Mouse (Mus musculus) fat pad, adult 2 months (tissue): Measurements from ENCODE around the gene Slc25a34.

Experiments
- DNase-seq: peaks from one replicate; pipeline ENCODE4 v3.0.0-alpha.2; 2011; ENCODE audit warnings: low read depth, low spot score; ENCODE audit errors: extremely low read depth

Slc25a34 gene

DNA sequence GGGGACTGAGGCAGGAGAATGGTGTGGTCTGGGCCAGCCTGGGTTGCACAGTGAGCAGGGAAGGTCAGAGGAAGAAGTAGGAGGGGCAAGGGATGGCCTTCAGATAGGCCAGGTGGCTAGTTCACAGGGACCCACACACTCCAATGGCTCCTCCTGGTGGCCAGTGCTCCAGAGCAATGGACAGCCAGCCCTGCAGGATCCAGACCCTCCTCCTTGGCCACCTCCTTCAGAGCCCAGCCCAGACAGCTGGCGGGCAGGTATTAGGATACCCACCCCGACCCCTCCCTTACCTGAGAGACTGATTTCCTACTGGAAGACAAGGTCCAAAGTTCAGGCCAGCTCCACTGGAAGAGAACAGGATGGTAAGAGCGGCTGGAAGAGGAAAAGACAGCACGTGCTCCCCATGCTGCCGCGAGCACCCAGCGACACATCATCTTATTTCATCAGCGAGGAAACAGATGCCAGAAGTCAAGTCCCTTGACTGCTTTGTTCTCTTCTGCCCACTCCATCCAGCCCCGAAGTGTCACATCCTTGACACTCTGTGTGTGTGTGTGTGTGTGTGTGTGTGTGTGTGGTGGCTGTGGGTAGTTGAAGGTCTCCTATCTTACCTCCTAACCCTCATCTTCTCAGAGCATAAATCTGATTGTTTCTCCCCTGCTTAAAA lies 27.9 kb downstream of the Slc25a34 start:
- no peak for DNase-seq

DNA sequence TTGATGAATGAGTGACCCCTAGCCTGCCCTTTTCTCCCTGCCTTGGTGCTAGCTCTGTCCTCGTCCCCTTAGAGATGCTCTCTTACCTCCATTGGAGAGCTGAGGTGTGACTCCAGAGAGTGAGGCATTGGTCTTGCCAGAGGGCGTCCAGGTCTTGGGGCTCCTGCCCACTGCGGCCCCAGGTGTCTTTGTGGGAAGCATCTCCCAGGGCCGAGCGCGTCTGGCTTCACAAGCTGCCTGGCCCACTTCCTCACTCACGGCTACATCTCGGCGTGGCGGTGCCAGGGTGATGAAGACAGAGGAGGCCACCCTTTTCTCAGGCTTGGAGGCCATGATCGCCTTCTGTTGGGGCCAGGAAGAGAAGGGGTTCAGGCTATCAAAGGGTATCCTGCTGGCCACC lies 28.5 kb downstream of the Slc25a34 start:
- DNase-seq: no peak

DNA sequence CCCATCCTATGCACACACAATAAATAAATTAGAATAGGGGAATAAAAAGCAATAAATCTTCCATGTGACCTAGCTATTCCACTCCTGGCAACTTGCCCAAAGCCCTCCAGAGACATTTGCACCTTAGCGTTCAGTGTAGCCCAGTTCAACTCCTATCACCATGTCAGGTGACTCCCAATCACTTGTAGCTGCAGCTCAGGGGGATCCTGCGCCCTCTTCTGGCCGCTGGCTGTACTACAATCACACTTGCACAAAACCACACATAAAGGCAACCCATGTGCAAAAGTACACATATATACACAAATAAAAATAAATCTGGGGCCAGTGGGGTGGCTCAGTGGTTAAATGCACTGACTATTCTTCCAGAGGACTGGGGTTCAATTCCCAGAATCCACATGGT lies 32.1 kb downstream of the Slc25a34 start:
- DNase-seq: no peak

DNA sequence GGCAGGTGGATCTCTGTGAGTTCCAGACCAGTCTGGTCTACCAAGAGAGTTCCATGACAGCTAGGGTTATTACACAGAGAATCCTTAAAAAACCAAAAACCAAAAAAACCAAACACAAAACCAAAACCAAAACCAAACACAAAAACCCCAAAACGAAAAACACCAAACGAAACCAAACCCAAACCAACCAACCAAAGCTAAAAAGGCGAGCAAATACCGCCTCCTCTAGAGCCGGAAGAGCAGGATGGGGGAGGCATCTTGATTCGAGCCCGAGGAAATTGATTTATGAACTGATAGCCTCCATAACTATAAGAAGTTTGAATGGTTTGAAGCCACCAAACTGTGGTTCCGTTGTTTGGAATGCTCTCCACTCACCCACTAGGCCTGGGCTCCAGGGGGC lies 39.7 kb downstream of the Slc25a34 start:
- no peak for DNase-seq

DNA sequence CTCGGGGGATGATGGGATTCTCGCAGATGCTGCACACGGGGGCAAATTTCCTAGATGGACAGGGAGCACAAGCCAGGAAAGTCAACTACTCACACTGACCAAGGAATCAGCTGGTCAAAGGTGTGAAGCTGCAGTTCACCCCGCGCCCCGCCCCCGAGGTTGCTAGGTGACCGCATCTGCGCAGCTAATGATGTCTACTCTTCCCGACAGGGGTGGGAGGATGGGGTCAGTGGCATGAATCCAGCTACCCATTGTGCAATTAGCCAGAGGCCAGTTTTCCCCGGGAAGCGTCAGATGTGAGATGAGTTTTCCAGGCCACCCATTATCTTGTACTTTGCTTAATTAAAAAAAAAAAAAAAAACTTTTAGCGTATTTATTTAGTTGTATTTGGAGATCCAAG lies 42.6 kb downstream of the Slc25a34 start:
- no peak for DNase-seq

DNA sequence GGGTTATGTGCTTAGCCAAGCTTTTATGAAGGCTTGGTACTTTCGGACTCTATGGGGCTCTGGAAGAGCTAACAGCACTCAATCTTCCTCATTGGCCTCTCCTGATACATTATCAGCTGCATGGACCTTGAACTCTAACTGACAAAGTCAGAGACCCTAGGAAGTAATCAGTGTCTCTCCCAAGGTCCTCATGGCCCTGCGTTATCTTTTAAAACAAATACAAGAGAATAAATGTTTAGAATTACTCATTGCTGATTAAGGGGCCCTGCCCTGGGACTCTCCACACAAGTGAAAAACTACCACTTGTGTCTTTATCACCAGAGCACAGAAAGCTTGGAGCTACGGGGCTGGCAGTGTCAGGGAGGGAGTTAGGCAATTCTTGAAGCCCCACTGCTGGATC lies 44.8 kb downstream of the Slc25a34 start:
- DNase-seq: no peak

DNA sequence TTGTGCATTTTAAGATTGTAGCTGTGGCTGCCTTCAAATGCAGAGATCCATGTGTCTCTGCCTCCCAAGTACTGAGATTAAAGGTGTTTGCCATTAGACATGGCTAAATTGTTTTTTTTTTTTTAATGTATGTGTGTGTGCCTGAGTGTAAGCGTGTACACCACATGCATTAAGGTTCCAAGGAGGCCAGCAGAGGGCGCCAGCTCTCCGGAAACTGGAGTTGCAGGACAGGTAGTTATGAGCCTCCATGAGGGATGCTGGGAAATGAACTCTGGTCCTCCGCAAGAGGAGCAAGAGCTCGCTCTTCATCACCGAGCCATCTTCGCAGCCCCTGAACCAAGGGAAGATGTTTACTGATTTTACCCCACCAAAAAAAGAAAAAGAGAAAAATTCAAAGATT lies 46.7 kb downstream of the Slc25a34 start:
- no peak for DNase-seq

DNA sequence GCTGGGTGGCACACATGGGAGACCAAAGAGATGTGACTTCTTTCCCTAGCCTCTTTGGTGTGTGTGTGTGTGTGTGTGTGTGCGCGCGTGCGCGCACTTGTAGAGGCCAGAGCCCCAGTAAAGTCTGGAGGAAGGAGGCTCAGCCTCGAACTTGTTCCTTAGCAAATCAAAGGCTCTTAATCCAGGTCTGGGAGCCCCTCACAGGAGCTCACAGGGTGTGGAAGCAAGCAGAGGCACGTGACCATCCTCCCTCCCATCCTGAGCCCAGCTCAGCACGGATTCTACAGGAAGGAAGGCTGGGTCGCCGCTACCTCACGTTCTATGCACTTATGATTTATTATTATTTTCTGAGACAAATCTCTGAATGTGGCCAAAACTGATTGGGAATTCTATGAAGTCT lies 47.2 kb downstream of the Slc25a34 start:
- no peak for DNase-seq

DNA sequence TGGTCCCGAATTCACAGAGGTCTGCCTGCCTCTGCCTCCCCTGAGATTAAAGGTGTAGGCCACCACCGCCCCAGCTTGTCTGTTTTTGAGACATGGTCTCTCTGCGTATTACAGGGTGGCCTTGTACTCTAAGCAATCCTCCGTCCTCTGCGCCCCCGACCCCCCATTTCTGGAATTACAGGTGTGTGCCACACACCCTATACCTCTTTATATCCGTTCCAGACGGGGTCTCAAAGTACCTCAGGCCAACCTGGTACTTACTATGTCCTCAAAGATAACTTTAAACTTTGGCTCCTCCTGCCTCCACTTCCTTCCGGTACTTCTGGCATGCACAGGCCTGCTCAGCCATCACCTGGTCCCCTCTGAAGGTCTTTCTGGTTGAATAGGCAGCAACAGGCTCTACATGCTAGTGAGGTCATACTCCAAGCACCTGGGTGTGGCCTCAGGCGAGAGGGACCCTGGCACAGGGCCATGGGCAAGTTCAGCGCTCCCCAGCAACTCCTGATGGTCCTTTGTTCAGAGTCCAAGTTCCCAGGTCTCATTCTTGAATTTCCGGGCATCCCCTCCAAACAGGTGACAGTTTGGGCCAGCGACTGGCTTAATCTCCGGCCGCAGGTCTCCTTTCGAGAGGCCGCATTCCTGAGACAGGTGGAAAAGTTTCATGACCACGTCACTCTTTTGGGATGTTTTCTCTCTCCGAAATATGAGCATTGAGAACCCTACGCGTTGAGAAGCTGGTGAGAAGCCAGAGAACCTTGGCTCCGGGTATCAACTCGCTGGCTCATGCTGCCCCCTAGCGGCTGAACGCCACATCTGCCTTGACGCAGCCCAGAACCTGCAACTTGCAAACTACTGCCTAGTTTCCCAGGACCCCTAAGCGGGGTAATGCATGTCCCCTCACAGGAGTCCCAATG lies 48.6 kb downstream of the Slc25a34 start:
- no peak for DNase-seq

DNA sequence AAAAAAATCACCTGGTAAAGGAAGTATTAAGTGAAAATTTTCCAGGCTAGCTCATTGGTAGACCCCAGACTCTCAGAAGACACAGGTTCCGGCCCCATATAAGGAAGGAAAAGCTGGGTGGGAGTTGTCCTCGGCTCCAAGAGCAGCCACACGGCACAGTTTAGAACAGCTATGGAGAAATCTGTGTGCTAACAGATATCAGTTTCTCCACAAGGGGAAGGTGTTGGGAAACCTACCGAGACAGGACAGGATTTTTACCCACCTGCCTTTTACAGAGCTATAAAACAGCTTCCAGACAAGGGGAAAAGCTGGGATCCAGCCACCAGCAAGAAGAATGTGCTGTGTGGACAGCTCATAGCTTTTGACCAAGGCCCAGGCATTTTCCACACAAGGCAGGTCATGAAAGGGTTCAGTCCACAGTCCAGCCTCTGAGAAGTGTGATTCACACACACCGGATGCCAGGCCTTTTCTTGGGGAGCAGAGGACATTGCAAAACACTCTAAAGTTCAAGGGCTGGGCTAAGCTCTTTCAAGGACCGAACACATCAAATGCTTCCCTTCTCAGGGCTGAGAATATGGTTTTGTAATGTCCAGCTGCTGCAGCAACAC lies 50.2 kb downstream of the Slc25a34 start:
- DNase-seq: no peak

DNA sequence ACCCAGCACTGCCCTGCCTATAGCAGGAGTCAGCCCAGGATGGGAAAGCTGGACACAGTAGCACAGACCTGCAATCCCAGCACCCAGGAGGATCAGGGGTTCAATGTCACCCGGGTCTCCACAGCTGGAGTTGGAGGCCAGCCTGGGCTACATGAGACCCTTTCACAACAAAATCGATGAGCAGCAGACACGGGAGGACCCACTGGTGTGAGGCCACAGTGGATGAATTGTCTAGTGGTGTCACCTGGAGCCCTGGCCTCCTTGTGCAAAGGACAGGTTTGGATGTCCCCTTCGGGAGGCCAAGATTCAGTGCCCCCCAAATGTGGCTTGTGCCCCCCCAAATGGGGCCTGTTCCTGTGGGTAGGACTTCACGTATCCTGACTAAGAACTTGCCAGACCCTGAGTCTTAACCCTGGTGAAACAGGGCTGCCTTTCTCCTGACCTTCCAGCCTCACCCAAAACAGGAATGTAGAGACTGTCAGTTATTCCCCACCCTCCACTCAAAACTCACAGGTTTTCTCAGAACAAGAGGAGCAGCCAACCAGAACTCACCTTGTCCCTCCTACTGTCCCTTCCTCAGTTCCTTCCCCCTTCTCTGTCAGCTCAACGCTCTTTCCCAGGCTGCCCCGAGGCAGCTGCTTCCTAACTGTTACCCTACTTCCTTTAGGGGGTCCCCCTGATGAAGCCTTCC lies 50.8 kb downstream of the Slc25a34 start:
- no peak for DNase-seq

DNA sequence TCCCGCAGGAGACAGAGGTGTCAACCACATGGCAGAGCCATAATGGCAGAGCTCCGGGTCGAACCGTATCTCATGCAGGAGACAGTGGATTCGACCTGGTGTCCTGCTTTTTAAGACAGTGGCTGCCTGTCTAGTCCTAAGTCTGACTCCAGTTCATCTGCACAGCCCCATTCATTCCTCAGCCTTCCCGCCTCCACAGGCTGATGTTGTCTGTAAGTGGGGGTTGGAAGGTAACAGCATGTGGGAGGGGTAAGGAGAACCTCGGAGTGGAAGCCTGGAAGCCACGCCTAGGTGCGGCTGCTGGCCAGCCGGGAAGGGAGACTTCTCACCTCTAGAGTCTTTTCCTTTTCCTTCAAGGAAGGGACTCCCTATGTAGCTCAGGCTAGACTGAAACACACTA lies 51.7 kb downstream of the Slc25a34 start:
- DNase-seq: no peak

DNA sequence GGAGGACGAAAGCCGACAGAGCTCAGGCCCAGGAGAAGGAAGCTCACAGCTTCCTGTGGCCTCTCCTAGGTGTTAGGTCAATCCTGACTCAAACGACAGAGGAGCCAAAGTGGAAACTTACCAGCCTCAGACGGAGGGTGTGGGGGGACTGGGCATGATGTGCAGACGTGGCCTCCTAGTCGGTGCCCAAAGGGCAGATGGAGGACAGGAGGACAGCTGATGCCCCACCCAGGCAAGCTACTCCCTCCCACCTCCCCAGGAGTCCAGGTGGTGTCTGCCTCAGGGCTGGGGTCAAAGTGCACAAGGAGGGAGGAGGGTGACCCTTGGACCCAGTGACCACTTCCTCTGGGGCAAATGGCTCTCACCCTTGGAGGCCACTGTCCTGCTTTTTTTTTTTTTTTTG lies 52.3 kb downstream of the Slc25a34 start:
- DNase-seq: no peak

DNA sequence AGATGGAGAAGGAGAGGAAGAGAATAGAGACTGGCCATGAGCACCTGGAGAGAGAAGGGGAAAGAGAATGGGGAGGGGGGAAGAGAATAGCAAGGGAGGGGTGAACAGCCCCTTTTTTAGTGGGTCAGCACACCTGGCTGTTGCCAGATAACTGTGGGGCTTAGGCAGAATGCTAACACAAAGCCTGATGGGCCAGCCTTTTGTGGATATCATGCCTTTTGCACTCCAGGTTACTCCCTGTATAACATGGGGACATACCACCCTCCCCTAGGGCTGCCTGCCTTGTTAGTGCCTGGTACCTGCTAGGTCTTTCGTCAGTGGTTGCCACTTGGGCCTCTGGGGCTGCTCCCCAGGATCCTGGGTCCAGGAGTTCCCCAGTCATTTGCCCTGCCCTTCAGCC lies 52.8 kb downstream of the Slc25a34 start:
- no peak for DNase-seq

DNA sequence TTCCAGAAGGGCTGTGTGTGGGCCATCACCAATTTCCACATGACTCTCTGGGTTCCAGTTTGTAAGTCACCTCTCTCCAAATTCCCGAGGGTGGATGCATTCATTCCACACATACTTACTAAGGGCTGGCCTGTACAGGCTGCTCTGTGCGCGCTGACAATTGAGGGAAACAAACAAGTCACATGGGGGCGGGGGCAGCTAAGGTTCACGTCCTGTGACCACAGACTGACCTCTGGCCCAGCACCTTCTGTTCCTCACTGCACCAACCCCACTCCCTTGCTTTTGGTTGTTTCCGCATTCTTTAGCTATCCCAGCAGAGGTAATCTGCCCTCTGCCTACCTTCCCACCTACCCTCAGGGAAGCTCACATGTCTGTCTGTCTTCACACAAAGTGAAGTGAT lies 53.6 kb downstream of the Slc25a34 start:
- DNase-seq: no peak

DNA sequence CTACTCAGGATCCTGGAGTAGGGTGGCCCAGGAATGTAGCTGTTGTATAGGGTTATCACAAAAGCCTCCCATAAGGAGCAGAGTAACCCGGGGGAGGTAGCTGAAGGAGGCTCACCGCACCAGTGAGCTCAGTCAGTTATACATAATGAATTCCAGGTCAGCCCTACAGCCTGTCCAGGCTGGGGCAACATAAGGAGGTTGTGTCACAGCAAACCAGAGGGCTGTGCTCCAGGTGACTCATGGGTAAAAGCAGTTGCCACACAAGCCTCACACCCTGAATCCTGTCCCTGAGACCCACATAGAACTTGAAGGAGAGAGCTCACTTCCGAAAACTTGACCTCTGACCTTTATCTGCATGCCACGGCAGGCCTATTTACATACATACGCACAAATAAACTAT lies 54.7 kb downstream of the Slc25a34 start:
- no peak for DNase-seq
